Mouse (Mus musculus) activated CD4-positive, CD25-positive, alpha-beta regulatory T cell, adult 9 weeks (primary cell): ENCODE measurements around the gene Gcnt3. TPM values are rescaled to one million over a fixed set of nuclear protein-coding genes. Genes with fewer than 3 reads are reported as not detected.

Experiments used
- polyA plus RNA-seq: library from polyadenylated mRNA; unstranded; fragments of 100-300 nt; shearing (Covaris generic); gene quantifications from one replicate; pipeline ENCODE4 v1.2.1, GENCODE M21; 2017

Gcnt3 gene
- not detected for polyA plus RNA-seq

GRCm38 (mm10) chr9:70037988-70038387 lies at the start of gene Gcnt3:
Gene Gcnt3, minus strand, starts transcription at chr9:70038088.

GRCm38 (mm10) chr9:70012408-70012901 lies 25.4 kb downstream of the Gcnt3 start, which contains the start of gene Gtf2a2:
Gene Gtf2a2, plus strand, starts transcription at chr9:70012550.

GRCm38 (mm10) chr9:69989303-69990121 lies 48.4 kb downstream of the Gcnt3 start, which contains the start of gene Bnip2:
Gene Bnip2, plus strand, starts transcription at chr9:69989466.

Other genes starting within 250 kb of the Gcnt3 start
- 134 TPM for gene Bnip2, start 48.6 kb downstream of the Gcnt3 start, polyA plus RNA-seq
- 147 TPM for gene Gtf2a2, start 25.5 kb downstream of the Gcnt3 start, polyA plus RNA-seq
- gene Fam81a, start 104.5 kb upstream of the Gcnt3 start, polyA plus RNA-seq, result 0.53 TPM
- gene Myo1e, start 169.3 kb upstream of the Gcnt3 start, polyA plus RNA-seq, result 91.5 TPM